Mouse (Mus musculus) embryonic facial prominence, embryonic 13.5 days (tissue): ENCODE data around the gene Kirrel. TPM values are rescaled to one million over a fixed set of nuclear protein-coding genes. Genes with fewer than 3 reads are reported as not detected.

ENCODE experiments used
- ATAC-seq: fragments of 200-750 bp; cut with Nextera tagmentation; 2 replicates; pipeline ENCODE4 v1.8.0; 2017; ENCODE audit warnings: low read depth; ENCODE audit not compliant: insufficient number of reproducible peaks, insufficient read depth, low FRiP score, low TSS enrichment
- H3K27ac ChIP-seq: fragments of 300-500 bp; sonication (generic); 2 replicates; pipeline ENCODE4 v1.5.1; 2015; ENCODE audit warnings: moderate library complexity, mild to moderate bottlenecking, inconsistent platforms
- H3K27me3 ChIP-seq: fragments of 300-500 bp; sonication (generic); 2 replicates; pipeline ENCODE4 v1.6.1; 2015; ENCODE audit warnings: mild to moderate bottlenecking, inconsistent platforms
- H3K36me3 ChIP-seq: fragments of 300-500 bp; sonication (generic); 2 replicates; pipeline ENCODE4 v1.6.1; 2015; ENCODE audit warnings: mild to moderate bottlenecking, inconsistent platforms
- H3K4me1 ChIP-seq: fragments of 300-500 bp; sonication (generic); 2 replicates; pipeline ENCODE4 v1.6.1; 2015; ENCODE audit warnings: inconsistent platforms
- H3K4me2 ChIP-seq: fragments of 300-500 bp; sonication (generic); 2 replicates; pipeline ENCODE4 v1.6.1; 2015; ENCODE audit warnings: moderate library complexity, mild to moderate bottlenecking, inconsistent platforms
- H3K4me3 ChIP-seq: fragments of 300-500 bp; sonication (generic); 2 replicates; pipeline ENCODE4 v1.5.1; 2015; ENCODE audit warnings: mild to moderate bottlenecking, inconsistent platforms
- H3K9ac ChIP-seq: fragments of 300-500 bp; sonication (generic); 2 replicates; pipeline ENCODE4 v1.6.1; 2015; ENCODE audit warnings: mild to moderate bottlenecking, inconsistent platforms
- H3K9me3 ChIP-seq: fragments of 300-500 bp; sonication (generic); 2 replicates; pipeline ENCODE4 v1.6.1; 2016; ENCODE audit warnings: inconsistent platforms
- WGBS: fragments of 180-500 bp; shearing (Covaris S2); methylation state at CpG from one replicate; pipeline ENCODE4 v1.1.7; 2015; ENCODE audit warnings: mixed read lengths; 5-methylcytosine and 5-hydroxymethylcytosine counted together
- polyA plus RNA-seq: library from polyadenylated mRNA; unstranded; fragments of >200 nt; fragmentation: Nextera tagmentation; extraction: Ambion mirVana; gene quantifications from 2 replicates; pipeline ENCODE4 v1.2.1, GENCODE M21; 2015

Gene Kirrel
- polyA plus RNA-seq, 1 experiment from 2014 or later, result 20.4 TPM

DNA sequence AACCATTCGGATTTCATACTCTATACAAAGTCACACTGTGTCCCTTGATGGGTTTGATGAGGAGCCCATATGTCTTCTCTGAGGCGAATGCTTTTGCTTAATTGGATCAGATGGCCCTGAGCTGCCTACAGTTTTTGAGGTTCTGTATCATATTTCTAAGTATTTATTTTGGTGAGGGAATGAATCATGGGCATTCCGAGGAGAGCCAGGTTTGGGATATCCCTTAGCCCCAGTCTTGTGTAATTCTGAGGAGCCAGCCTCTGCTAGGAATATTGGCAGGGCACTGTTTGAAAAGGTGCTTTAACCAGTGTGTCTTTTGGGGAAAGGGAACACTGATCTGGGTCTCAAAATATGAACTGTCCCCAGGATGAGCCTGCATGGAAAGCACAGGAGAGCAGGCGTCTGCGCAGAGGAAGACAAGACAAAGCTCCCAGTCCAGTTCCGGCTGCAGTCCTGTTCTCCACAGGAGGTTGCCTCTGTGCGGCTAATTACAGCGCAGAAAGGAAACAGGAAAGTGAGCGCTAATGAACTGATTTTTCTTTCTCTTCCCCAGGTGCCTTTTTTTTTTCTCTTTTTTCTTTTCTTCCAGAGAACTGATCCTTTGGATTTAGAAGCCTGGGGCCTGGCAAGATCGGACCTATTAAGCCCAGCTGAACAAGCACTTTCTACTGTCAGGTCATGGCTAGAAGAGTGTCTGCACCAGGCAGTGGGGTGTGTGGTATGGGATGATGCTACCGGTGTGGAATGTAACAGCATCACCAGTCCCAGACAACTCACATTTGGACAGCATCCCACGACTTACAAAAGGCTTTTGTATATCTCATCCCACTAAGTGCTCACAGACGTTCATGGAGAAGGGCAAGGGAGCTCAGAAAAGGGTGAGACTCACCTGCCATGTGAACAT lies 101.7 kb downstream of the Kirrel start:
- 20% methylated on average over 13 of the region's 13 CpGs for WGBS
- no peak overlapping the region for H3K9ac ChIP-seq
- peak overlapping the region; percentile 39; the same call in 1 of the 2 replicates for H3K27ac ChIP-seq
- H3K4me2 ChIP-seq, result no peak overlapping the region
- H3K9me3 ChIP-seq, result no peaks in the 10 kb centered on the region
- H3K4me1 ChIP-seq, result peaks cover 19% of the 10 kb centered on the region
- no peaks in the 10 kb centered on the region for H3K27me3 ChIP-seq
- no peak overlapping the region for H3K4me3 ChIP-seq
- H3K36me3 ChIP-seq, result no peaks in the 10 kb centered on the region; the same call in 1 of the 2 replicates
- no peak for ATAC-seq

DNA sequence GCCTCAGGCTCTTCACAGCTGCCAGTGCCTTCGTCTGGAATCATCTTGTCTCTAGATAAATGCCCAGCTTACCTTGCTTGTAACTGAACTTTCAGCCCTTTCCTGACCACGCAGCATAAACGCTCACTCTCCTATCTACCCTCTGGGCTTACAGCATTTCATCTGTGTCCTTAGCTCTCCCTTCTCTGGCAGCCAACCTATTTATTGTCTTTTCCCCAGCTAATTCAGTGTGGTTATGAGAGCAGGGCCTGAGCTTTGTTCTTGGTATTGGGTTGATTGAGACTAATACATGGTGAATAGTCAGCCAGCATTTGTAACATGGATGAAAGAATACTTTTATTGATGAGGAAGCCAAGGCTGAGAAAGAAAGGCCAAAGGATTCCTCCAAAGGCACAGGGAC lies 102.4 kb downstream of the Kirrel start:
- no peaks in the 10 kb centered on the region; the same call in 1 of the 2 replicates for H3K36me3 ChIP-seq
- no peaks in the 10 kb centered on the region for H3K27me3 ChIP-seq
- H3K9me3 ChIP-seq, result no peaks in the 10 kb centered on the region
- no peak overlapping the region for H3K9ac ChIP-seq
- H3K27ac ChIP-seq, result peak overlapping the region; percentile 39; the same call in 1 of the 2 replicates
- H3K4me2 ChIP-seq, result no peak overlapping the region
- H3K4me3 ChIP-seq, result no peak overlapping the region
- ATAC-seq, result no peak
- H3K4me1 ChIP-seq, result peaks cover 16% of the 10 kb centered on the region
- 26% methylated on average over 3 of the region's 3 CpGs for WGBS

- no peak for ATAC-seq
- 85% methylated on average over 8 of the region's 8 CpGs for WGBS
- Histone ChIP-seq H3K4me3 (no peak overlapping the region), H3K9ac (no peak overlapping the region), H3K36me3 (no peaks in the 10 kb centered on the region), H3K27ac (no peak overlapping the region), H3K9me3 (no peaks in the 10 kb centered on the region), H3K4me2 (no peak overlapping the region), H3K27me3 (no peaks in the 10 kb centered on the region), H3K4me1 (peaks cover 3% of the 10 kb centered on the region)
These were observed 107.1 kb downstream of the Kirrel start for GRCm38 (mm10) chr3:87067396-87067975.

DNA sequence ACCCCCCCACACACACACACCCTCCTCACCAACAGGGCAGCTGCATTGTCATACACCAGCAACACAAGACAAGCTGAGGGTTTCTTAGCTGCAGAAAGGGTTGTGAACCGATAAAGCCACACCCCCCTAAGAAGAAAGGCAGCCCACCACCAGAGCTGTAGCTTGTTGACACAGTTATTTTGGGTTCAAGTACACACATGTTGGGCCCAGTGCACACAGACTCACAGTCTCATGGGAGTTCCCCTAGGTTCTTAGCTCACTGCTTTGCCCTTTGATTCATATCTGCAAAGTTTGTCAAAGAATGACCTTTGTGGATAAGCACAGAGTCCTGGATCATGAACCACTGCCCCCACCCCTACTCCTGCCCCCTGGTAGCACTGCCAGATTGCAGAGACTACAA lies 120.6 kb downstream of the Kirrel start:
- Histone ChIP-seq H3K27me3 (no peaks in the 10 kb centered on the region), H3K9me3 (no peaks in the 10 kb centered on the region), H3K4me1 (no peaks in the 10 kb centered on the region), H3K9ac (no peak overlapping the region), H3K27ac (no peak overlapping the region), H3K36me3 (no peaks in the 10 kb centered on the region), H3K4me2 (no peak overlapping the region), H3K4me3 (no peak overlapping the region)
- 75% methylated on average over 1 of the region's 1 CpGs for WGBS
- no peak for ATAC-seq

DNA sequence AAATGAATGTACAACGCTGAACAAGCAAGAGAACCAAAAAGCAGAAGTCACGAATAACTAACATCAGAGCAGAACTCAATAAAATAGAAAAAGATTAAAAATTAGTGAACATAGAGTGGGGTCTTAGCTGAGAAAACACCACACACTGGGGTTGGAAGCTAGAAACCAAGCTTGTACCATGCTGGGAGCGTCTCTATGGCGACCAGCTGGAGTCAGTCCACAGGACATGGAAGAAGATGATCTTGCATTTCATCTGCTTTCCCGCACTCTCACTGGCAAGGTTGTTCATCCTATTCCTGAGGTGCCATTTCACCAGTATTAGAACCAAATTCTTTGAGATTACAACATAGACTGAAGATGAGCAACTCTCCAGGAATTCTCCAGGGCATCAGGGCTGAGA lies 126.7 kb downstream of the Kirrel start:
- no peaks in the 10 kb centered on the region for H3K27me3 ChIP-seq
- no peaks in the 10 kb centered on the region for H3K4me1 ChIP-seq
- no peak overlapping the region for H3K9ac ChIP-seq
- 89% methylated on average over 5 of the region's 5 CpGs for WGBS
- ATAC-seq, result no peak
- no peak overlapping the region for H3K27ac ChIP-seq
- H3K9me3 ChIP-seq, result no peaks in the 10 kb centered on the region
- no peaks in the 10 kb centered on the region for H3K36me3 ChIP-seq
- H3K4me3 ChIP-seq, result no peak overlapping the region
- H3K4me2 ChIP-seq, result no peak overlapping the region

DNA sequence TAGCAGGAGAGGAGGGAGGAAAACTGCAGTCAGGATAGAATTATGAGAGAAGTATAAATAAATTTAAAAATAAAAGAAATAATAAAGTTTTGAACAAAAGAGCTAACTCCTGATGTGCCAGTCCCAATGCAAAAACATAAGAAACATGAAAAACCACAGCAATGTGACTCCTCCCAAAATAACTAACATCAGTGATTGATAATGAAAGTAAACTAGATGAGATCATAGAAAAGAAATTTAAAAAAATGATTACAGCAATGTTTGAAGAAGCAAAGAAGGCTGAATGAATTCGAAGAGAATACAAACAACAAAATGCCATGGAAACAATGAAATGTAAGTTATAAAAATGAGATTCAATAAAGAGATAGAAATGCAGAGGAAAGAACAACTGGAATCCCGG lies 132.8 kb downstream of the Kirrel start:
- no peaks in the 10 kb centered on the region for H3K9me3 ChIP-seq
- WGBS, result 78% methylated on average over 2 of the region's 2 CpGs
- no peak overlapping the region for H3K9ac ChIP-seq
- no peaks in the 10 kb centered on the region for H3K27me3 ChIP-seq
- ATAC-seq, result no peak
- no peak overlapping the region for H3K27ac ChIP-seq
- no peaks in the 10 kb centered on the region for H3K36me3 ChIP-seq
- H3K4me3 ChIP-seq, result no peak overlapping the region
- no peak overlapping the region for H3K4me2 ChIP-seq
- H3K4me1 ChIP-seq, result no peaks in the 10 kb centered on the region

DNA sequence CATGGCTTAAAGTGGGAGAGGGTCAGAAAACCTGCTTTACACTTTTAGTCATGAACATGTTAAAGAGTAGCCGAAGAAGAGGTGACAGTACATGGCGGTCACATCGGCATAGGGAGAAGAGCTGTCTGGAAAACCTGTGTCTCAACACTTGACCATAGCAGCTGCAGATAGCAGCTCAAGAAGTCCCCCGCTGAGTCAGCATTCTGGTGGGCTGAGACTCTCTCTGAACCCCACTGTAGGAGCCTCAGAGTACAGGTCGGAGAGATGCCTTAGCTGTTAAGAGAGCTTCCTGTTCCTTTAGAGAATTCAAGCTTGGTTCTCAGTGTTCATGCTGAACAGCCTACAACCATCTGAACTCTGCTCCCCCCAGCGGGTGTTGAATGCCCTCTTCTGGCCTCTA lies 136.0 kb downstream of the Kirrel start:
- H3K4me1 ChIP-seq, result 0 out of 2 replicates have a peak, but pooled peaks cover 4% of the 10 kb centered on the region
- no peak overlapping the region for H3K27ac ChIP-seq
- H3K4me2 ChIP-seq, result no peak overlapping the region
- H3K4me3 ChIP-seq, result no peak overlapping the region
- no peak for ATAC-seq
- H3K27me3 ChIP-seq, result no peaks in the 10 kb centered on the region
- H3K36me3 ChIP-seq, result no peaks in the 10 kb centered on the region
- 84% methylated on average over 6 of the region's 6 CpGs for WGBS
- H3K9me3 ChIP-seq, result no peaks in the 10 kb centered on the region
- H3K9ac ChIP-seq, result no peak overlapping the region

GRCm38 (mm10) chr3:87034061-87034460 lies 140.5 kb downstream of the Kirrel start:
- no peak for ATAC-seq
- Histone ChIP-seq H3K4me2 (no peak overlapping the region), H3K9me3 (no peaks in the 10 kb centered on the region), H3K36me3 (no peaks in the 10 kb centered on the region), H3K9ac (no peak overlapping the region), H3K27ac (no peak overlapping the region), H3K4me3 (no peak overlapping the region), H3K4me1 (0 out of 2 replicates have a peak, but pooled peaks cover 4% of the 10 kb centered on the region), H3K27me3 (no peaks in the 10 kb centered on the region)
- WGBS, result 84% methylated on average over 4 of the region's 4 CpGs

DNA sequence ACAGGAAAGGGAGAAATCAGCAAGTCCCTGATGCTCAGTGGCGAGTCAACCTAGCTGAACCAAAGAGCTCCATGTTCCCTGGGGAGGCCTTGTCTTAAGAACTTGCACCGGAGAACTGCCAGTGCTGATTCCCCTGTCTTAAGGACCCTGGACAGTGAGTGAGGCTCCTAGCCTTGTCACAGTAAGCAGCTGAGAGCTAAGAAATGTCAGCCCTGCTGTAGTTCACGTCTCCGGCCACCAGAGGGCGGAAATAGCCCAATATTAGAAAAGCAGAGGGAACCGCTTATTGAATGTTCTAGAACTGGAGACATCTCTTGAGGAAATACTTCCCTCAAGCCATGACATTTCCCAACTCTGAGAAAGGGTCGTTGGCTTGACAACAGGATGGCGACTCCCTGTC lies 141.2 kb downstream of the Kirrel start:
- Histone ChIP-seq H3K36me3 (no peaks in the 10 kb centered on the region), H3K9me3 (no peaks in the 10 kb centered on the region), H3K4me3 (no peak overlapping the region), H3K4me2 (no peak overlapping the region), H3K27ac (no peak overlapping the region), H3K4me1 (0 out of 2 replicates have a peak, but pooled peaks cover 4% of the 10 kb centered on the region), H3K9ac (no peak overlapping the region), H3K27me3 (no peaks in the 10 kb centered on the region)
- 12% methylated on average over 8 of the region's 8 CpGs for WGBS
- ATAC-seq, result no peak

DNA sequence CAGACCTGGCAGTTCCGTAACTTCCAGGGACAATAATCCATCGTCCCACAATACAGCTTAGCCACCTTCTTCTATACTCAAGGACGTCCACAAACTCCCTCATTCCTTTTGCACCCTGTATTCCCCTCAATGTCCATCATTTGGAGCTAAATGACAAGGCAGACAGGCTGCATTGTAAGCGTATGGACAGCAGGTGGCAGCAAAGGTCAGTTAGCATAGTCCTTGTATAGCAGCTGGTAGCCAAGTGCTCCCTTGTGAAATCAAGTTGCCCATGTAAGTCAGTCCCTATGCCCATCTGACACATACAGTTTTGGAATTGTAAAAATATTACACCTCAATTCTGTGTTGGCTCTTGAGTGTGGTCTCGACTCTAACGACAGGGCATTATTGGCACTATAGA lies 143.7 kb downstream of the Kirrel start:
- no peak for ATAC-seq
- no peak overlapping the region for H3K4me2 ChIP-seq
- WGBS, result 19% methylated on average over 6 of the region's 6 CpGs

More for the DNA sequence above, 143.7 kb downstream of the Kirrel start:
- Histone ChIP-seq H3K4me1 (0 out of 2 replicates have a peak, but pooled peaks cover 4% of the 10 kb centered on the region), H3K9ac (no peak overlapping the region), H3K27ac (no peak overlapping the region), H3K36me3 (no peaks in the 10 kb centered on the region), H3K9me3 (no peaks in the 10 kb centered on the region), H3K4me3 (no peak overlapping the region), H3K27me3 (no peaks in the 10 kb centered on the region)
